Mouse (Mus musculus) liver, adult 2 months (tissue): ENCODE data around the gene Ppp1cb.

Experiments used
- CTCF ChIP-seq: fragments of 200-500 bp; IDR thresholded peaks from 2 replicates; pipeline ENCODE4 v1.5.1; 2011; ENCODE audit warnings: low read depth, low read length, control low read depth
- POLR2A ChIP-seq: fragments of 200-500 bp; IDR thresholded peaks from 2 replicates; pipeline ENCODE4 v1.6.1; 2011; ENCODE audit warnings: low read length, control low read depth; ENCODE audit not compliant: insufficient read depth; ENCODE audit errors: extremely low read depth

- TF ChIP-seq POLR2A (no peak), CTCF (no peak)
These were observed 16.6 kb upstream of the Ppp1cb start for GRCm38 (mm10) chr5:32441992-32442575.
